Mouse (Mus musculus) cortical plate, adult 2 months (tissue): Measurements from ENCODE around the gene Cacna1c. TPM values are rescaled to one million over a fixed set of nuclear protein-coding genes. Genes with fewer than 3 reads are reported as not detected.

Experiments
- H3K27ac ChIP-seq: fragments of 200-500 bp; 2 replicates; pipeline ENCODE4 v1.5.1; 2012; ENCODE audit warnings: low read length, control low read depth, inconsistent platforms; ENCODE audit not compliant: insufficient read depth
- H3K4me1 ChIP-seq: fragments of 200-500 bp; 2 replicates; pipeline ENCODE4 v1.6.1; 2011; ENCODE audit warnings: low read length; ENCODE audit not compliant: control insufficient read depth, insufficient read depth
- H3K4me3 ChIP-seq: fragments of 200-500 bp; 2 replicates; pipeline ENCODE4 v1.5.1; 2011; ENCODE audit warnings: mild to moderate bottlenecking, low read length, control low read depth; ENCODE audit not compliant: insufficient read depth
- CTCF ChIP-seq: fragments of 200-500 bp; IDR thresholded peaks from 2 replicates; pipeline ENCODE4 v1.5.1; 2011; ENCODE audit warnings: mild to moderate bottlenecking, control low read depth, low read length; ENCODE audit not compliant: insufficient read depth; ENCODE audit errors: extremely low read depth
- POLR2A ChIP-seq: fragments of 200-500 bp; IDR thresholded peaks from 2 replicates; pipeline ENCODE4 v1.6.1; 2011; ENCODE audit warnings: mild to moderate bottlenecking, low read length, control low read depth; ENCODE audit not compliant: insufficient read depth; ENCODE audit errors: extremely low read depth
- polyA plus RNA-seq: library from polyadenylated mRNA; depleted of rRNA; stranded (reverse); fragments of >200 nt; gene quantifications from 2 replicates; pipeline ENCODE4 v1.2.3, GENCODE M21; 2012

The Cacna1c gene
- polyA plus RNA-seq, 1 experiment = 15.9 TPM

DNA sequence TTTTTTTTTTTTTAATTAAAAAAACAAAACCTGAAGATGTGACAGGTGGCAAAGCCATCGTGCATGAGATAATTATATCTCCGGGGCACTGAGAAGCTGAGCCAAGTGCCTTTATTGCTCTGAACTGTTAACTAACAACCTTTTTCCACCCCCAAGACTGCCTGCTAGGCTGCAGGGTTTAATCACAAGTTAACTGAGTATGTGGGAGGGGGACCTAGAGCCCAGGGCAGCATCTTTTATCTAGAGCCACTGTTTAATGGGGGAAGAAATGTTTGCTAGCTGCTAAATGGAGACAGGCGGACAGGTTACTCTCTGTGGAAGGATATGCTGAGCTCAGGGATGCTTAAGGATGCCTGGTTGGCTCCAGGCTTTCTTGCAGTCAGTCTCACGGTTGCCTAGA, 489.2 kb downstream of the Cacna1c start:
- H3K27ac ChIP-seq = no peak overlapping the region

DNA sequence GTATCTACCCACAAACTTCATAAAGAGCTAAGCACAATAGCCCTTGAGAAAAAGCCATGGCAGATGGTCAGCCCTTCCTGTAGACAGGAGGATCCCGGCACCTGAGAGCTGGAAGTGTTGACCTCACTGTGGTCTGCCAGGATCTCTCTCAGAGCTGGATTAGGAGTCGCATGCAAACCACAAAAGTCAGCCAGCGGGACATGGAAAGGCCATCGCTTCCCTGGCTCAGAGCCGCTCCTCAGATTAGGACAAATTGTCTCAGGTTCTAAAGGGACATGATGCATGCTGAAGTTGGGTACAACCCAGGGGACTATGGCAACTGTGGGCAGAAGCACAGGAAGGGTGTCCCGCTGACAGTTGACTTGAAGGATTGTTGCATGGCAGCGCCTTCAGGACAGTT, 490.4 kb downstream of the Cacna1c start:
- no peak overlapping the region for H3K27ac ChIP-seq
- no peak for TF ChIP-seq POLR2A
- no peak for TF ChIP-seq CTCF

More for the DNA sequence above, 489.2 kb downstream of the Cacna1c start:
- H3K4me3 ChIP-seq = no peak overlapping the region
- TF ChIP-seq POLR2A (no peak), CTCF (no peak)
- H3K4me1 ChIP-seq = 0 out of 2 replicates have a peak, but pooled peaks cover 1% of the 10 kb centered on the region

DNA sequence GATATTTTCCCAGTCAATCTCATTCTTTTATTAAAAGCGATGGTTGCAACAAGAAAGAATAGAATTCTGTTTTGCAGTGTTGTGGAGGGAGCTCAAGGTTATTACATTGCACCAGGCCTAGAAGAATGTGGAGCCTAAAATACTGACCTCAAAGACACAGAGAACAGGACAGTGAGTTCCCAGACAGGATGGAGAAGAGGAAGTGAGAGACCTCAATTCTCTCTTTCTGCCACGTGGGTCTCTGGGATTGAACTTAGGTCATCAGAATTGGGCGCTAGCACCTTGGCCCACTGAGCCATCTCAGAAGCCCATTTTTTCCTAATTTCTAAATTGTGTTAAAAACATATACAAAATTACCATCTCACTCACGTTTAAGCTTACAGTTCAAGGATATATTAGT, 501.6 kb downstream of the Cacna1c start:
- H3K4me3 ChIP-seq = no peak overlapping the region
- H3K27ac ChIP-seq = no peak overlapping the region
- no peaks in the 10 kb centered on the region for H3K4me1 ChIP-seq
- TF ChIP-seq CTCF (no peak), POLR2A (no peak)

More for the DNA sequence above, 490.4 kb downstream of the Cacna1c start:
- Histone ChIP-seq H3K4me3 (no peak overlapping the region), H3K4me1 (0 out of 2 replicates have a peak, but pooled peaks cover 1% of the 10 kb centered on the region)

DNA sequence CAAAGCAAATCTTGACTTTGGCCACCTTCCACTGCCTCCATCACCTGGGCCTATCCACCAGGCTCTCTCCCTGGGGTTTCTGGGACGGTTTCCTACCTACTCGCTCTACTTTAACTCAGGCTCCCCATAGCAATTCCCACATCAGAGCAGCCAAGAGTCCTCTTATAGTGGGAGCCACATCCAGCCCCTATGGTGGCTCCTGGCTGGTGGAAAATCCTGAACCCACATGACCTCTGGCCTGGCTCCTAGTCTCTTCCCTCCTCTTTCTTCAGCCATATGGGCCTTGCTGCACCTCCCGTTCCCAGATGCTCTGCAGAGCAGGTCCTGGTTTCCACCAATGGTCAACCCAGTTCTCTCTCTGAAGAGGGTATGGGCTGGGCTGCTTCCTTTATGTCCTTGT, 506.8 kb downstream of the Cacna1c start:
- TF ChIP-seq POLR2A (no peak), CTCF (no peak)
- no peak overlapping the region for H3K4me3 ChIP-seq
- no peak overlapping the region for H3K27ac ChIP-seq
- no peaks in the 10 kb centered on the region for H3K4me1 ChIP-seq

DNA sequence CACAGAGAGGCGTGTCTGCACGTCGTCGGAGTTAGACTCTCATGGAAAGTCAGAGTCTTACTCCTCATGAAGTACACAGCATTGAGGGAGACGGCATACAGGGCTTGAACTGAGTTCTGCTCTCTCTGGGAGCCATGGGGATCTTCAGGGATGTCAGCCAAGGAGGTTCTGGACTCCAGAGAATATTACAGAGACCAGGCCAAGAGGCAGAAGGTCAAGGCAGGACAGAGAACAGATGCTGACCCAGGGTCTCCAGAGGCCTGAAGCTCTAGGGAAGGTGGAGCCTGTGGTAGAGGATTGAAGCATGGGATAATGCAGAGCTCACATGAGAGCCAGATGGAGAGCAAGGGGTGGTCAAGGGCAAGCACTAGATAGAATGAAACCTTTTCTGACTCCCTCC, 507.4 kb downstream of the Cacna1c start:
- H3K4me1 ChIP-seq = no peaks in the 10 kb centered on the region
- H3K27ac ChIP-seq = no peak overlapping the region
- TF ChIP-seq POLR2A (no peak), CTCF (no peak)
- H3K4me3 ChIP-seq = no peak overlapping the region

DNA sequence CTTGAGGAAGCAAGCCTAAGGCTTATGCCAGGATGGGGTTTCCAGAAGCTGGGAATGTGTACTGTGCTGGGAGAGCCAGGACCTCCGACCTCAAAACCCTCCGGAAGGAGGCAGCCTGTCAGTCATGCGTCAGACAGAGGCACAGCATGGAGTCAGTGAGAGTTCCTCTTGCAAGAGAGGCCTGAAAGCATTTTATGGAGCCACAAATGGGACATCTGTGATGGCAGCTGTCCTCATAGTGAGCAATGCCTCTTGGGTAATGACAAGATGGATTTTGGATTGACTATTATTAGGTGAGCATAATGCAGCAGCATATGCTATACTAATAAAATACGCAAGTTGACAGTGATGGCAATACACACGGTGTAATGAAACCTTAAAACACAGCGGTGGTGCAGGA, 515.4 kb downstream of the Cacna1c start:
- TF ChIP-seq CTCF = no peak
- no peak for TF ChIP-seq POLR2A
- peaks cover 7% of the 10 kb centered on the region for H3K4me1 ChIP-seq
- H3K27ac ChIP-seq = no peak overlapping the region
- H3K4me3 ChIP-seq = no peak overlapping the region

- H3K4me3 ChIP-seq = no peak overlapping the region
- TF ChIP-seq POLR2A = peak; percentile 20; the same call in 1 of the 2 replicates
- TF ChIP-seq CTCF = no peak
- H3K27ac ChIP-seq = 0 out of 2 replicates have a peak overlapping the region, but pooled peaks have one; percentile 8
- H3K4me1 ChIP-seq = peaks cover 7% of the 10 kb centered on the region
Observed at GRCm38 (mm10) chr6:118678031-118678430, 518.2 kb downstream of the Cacna1c start.

DNA sequence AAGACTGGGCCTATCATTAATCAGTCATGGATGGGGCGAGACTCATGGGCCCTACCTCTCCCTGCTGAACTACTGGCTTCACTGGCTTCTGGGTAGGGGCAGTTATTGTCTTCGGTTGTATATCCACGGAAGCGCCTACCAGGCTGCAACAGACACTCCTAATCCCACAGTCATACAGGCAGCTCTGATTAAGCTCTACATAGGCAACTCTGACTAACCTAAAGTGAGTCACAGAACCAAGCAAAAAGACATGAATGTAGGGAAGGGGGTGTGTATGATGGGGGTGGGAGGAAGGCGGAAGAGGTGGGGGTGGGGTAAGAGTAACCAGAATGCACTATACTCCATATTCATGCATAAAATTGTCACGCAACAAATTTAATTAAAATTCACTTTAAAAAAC, 518.9 kb downstream of the Cacna1c start:
- no peak overlapping the region for H3K4me3 ChIP-seq
- no peak overlapping the region for H3K27ac ChIP-seq
- H3K4me1 ChIP-seq = peaks cover 7% of the 10 kb centered on the region
- no peak for TF ChIP-seq CTCF
- no peak for TF ChIP-seq POLR2A

- TF ChIP-seq CTCF = no peak
- Histone ChIP-seq H3K4me3 (no peak overlapping the region), H3K27ac (no peak overlapping the region), H3K4me1 (peaks cover 7% of the 10 kb centered on the region)
Observed at GRCm38 (mm10) chr6:118674781-118675180, 521.4 kb downstream of the Cacna1c start.

DNA sequence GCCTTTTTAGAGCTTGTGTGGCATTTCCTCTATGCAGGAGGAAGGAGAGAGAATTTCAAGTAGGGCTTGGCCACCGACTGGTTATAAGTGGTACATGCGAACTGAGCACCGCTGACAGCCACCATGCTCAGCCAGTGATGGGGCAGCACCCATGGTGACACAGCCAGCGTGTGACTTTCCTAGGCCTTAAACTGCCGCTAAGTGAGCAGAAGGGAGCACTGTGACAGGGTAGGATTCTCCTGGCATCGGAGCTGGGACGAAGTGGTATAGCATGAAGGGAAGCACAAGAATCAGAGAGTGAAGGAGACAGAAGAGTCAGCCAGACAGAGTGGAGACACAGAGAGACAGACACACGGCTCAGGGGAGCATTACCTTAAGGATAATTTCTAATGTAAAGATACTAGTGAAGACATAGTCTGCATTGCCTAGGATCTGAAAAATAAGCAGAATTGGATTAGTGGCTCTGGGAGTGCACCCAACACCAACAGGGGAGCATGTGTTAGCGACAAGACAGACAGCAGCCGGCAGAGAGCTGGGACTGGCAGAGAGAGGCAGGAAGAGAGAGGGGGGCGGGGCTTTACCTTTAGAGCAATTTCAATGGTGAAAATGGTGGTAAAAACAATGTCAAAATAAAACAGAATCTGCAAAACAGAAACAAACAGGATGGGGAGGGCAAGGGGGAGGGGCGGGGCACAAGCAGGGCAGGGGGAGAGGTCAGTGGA, 522.1 kb downstream of the Cacna1c start:
- Histone ChIP-seq H3K4me1 (peaks cover 7% of the 10 kb centered on the region), H3K27ac (no peak overlapping the region), H3K4me3 (no peak overlapping the region)
- TF ChIP-seq CTCF (no peak), POLR2A (no peak)
